Mouse (Mus musculus): ENCODE data around the gene Prss16. TPM values are rescaled to one million over a fixed set of nuclear protein-coding genes. Genes with fewer than 3 reads are reported as not detected.

Prss16 gene
- under 1 TPM; 0.28 to 0.85 TPM for polyA plus RNA-seq (2017; shearing (Covaris generic))

DNA sequence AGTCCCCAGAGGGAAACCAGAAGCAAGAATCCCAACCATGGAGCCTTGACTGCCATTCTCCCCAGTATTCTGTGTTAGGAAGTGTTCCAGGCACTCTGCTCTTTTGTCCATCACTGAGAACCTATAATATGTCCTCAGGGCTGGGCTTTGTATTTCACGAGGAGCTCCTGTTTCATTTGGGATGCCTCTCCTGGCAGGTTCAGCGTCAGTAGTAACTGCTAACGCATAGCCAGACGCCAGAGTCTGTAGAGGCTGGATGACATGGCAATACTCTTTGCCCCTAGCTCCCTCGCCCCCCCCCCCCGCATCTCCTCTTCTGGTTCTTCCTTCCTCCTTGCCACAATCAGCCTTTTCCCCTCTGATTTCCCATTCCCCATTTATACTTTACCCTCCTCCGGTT is at the start of gene Prss16:
TSS of gene Prss16 (minus strand) at position 101 of the 400 bp plus-strand sequence.

DNA sequence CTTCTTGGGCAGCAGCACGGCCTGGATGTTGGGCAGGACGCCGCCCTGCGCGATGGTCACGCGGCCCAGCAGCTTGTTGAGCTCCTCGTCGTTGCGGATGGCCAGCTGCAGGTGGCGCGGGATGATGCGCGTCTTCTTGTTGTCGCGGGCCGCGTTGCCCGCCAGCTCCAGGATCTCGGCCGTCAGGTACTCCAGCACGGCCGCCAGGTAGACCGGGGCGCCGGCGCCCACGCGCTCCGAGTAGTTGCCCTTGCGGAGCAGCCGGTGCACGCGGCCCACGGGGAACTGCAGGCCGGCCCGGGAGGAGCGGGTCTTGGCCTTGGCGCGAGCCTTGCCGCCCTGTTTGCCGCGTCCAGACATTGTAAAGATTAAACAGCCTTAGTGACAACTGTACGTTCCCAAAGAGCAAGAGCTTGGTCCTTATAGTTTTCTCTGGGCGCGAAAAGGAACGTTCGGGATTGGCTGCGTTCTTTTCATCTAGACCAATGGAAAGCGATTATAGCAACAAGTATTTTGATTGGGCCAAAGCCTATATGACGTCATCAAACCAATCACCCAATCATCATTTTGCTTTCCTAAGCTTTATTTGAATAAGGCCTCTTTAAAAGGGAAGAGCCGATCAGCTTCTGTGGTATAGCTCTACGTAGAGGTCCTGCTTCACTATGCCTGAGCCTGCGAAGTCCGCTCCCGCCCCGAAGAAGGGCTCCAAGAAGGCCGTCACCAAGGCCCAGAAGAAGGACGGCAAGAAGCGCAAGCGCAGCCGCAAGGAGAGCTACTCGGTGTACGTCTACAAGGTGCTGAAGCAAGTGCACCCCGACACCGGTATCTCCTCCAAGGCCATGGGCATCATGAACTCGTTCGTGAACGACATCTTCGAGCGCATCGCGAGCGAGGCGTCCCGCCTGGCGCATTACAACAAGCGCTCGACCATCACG is 33.3 kb upstream of the Prss16 start, which contains the start of the genes Hist1h2ag and Hist1h2bj:
TSS of gene Hist1h2ag (minus strand) at position 377 of the 935 bp plus-strand sequence.
TSS of gene Hist1h2bj (plus strand) at position 647 of the 935 bp plus-strand sequence.

GRCm38 (mm10) chr13:22041142-22041536 is 31.6 kb upstream of the Prss16 start, which contains the start of gene Hist1h4i:
Hist1h4i (minus strand) TSS chr13:22041362.

GRCm38 (mm10) chr13:22035267-22036148 is 26.0 kb upstream of the Prss16 start, which contains the start of the genes Hist1h2ah and Hist1h2bk:
Hist1h2ah (minus strand) TSS chr13:22035568.
Hist1h2bk (plus strand) TSS chr13:22035870.

DNA sequence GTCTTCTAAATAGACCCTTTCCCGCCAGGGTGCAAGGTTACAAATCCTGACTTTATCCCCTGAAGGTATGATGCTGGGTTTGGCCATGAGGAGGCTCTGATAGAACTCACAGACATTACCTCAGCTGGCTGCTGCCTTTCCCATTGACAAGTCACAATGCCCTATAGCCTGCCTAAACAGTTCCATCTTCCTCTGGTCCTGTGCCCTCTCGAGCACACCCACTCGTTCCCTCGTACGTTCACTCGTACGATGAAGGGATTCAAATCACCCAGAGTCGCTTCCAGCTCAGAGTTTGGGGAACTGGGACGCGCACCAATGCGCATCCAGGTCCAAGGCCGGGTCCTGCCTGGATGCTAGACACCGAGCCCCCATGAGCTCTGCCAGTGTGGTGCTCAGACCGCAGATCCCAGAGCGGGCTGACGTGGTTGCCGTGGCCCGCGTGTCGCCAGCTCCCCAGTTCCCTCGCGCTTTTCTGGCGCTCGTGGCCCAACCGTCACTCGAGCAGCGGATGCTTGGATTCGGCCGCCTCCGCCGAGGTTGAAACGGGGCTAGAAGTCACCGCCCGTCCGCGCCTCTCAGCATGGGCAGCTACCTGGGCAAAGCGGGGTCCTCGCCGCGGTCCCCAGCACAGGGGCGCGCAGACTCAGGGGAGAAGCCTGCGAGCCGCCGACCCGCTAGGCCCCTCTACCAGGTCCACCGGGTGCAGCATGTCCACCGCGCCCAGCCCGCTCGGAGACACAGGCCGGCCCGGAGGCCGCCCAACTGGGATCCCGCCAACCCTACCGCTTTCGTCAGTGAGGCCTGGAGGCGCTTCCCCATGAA is 28.4 kb downstream of the Prss16 start, which contains the start of gene Pom121l2:
TSS of gene Pom121l2 (plus strand) at position 214 of the 822 bp plus-strand sequence.

Other genes starting within 250 kb of the Prss16 start
- 10 to 100 TPM; 12.2 to 12.7 TPM for gene Hist1h1b, start 229.1 kb downstream of the Prss16 start, polyA plus RNA-seq (2017; shearing (Covaris generic))
- gene Hist1h3i, start 226.4 kb downstream of the Prss16 start, polyA plus RNA-seq (2017; shearing (Covaris generic)), result 1 to 10 TPM; 1.3 to 2.5 TPM
- gene Hist1h2an, start 222.5 kb downstream of the Prss16 start, polyA plus RNA-seq (2017; shearing (Covaris generic)), result 10 to 100 TPM in 1 of 2 experiments, 1 to 10 TPM in 1; 1.0 to 13.1 TPM
- 1 to 10 TPM in 1 of 2 experiments, not detected in 1; 1.5 TPM for gene Hist1h2bp, start 222.3 kb downstream of the Prss16 start, polyA plus RNA-seq (2017; shearing (Covaris generic))
- gene Hist1h2bq, start 199.5 kb downstream of the Prss16 start, polyA plus RNA-seq (2017; shearing (Covaris generic)), result 10 to 100 TPM; 10.3 to 13.9 TPM
- gene Hist1h2ao, start 199.3 kb downstream of the Prss16 start, polyA plus RNA-seq (2017; shearing (Covaris generic)), result not detected
- 10 to 100 TPM; 27.8 to 33.8 TPM for gene Hist1h4m, start 198.0 kb downstream of the Prss16 start, polyA plus RNA-seq (2017; shearing (Covaris generic))
- 10 to 100 TPM in 1 of 2 experiments, 1 to 10 TPM in 1; 6.0 to 10.8 TPM for gene Hist1h4n, start 177.5 kb downstream of the Prss16 start, polyA plus RNA-seq (2017; shearing (Covaris generic))
- 100 to 1,000 TPM; 513 to 599 TPM for gene Hist1h2ap, start 176.2 kb downstream of the Prss16 start, polyA plus RNA-seq (2017; shearing (Covaris generic))
- 10 to 100 TPM; 10.1 to 13.9 TPM for gene Hist1h2br, start 176.0 kb downstream of the Prss16 start, polyA plus RNA-seq (2017; shearing (Covaris generic))
- gene Zfp184, start 64.6 kb downstream of the Prss16 start, polyA plus RNA-seq (2017; shearing (Covaris generic)), result under 1 TPM in 1 of 2 experiments, not detected in 1; 0.09 TPM
- gene Pom121l2, start 28.5 kb downstream of the Prss16 start, polyA plus RNA-seq (2017; shearing (Covaris generic)), result not detected
- gene Hist1h2ah, start 25.8 kb upstream of the Prss16 start, polyA plus RNA-seq (2017; shearing (Covaris generic)), result not detected
- 1 to 10 TPM in 1 of 2 experiments, under 1 TPM in 1; 0.45 to 2.6 TPM for gene Hist1h2bk, start 26.1 kb upstream of the Prss16 start, polyA plus RNA-seq (2017; shearing (Covaris generic))
- 10 to 100 TPM; 12.3 to 15.6 TPM for gene Hist1h4i, start 31.6 kb upstream of the Prss16 start, polyA plus RNA-seq (2017; shearing (Covaris generic))
- gene Hist1h2ag, start 33.2 kb upstream of the Prss16 start, polyA plus RNA-seq (2017; shearing (Covaris generic)), result 10 to 100 TPM; 12.1 to 24.2 TPM
- gene Hist1h2bj, start 33.5 kb upstream of the Prss16 start, polyA plus RNA-seq (2017; shearing (Covaris generic)), result 10 to 100 TPM in 1 of 2 experiments, 1 to 10 TPM in 1; 4.8 to 10.1 TPM
- not detected for gene Vmn1r188, start 74.7 kb upstream of the Prss16 start, polyA plus RNA-seq (2017; shearing (Covaris generic))
- gene Vmn1r189, start 96.1 kb upstream of the Prss16 start, polyA plus RNA-seq (2017; shearing (Covaris generic)), result not detected
- not detected for gene Vmn1r191, start 174.2 kb upstream of the Prss16 start, polyA plus RNA-seq (2017; shearing (Covaris generic))
- not detected for gene Vmn1r192, start 181.4 kb upstream of the Prss16 start, polyA plus RNA-seq (2017; shearing (Covaris generic))
- gene Vmn1r193, start 213.4 kb upstream of the Prss16 start, polyA plus RNA-seq (2017; shearing (Covaris generic)), result under 1 TPM in 1 of 2 experiments, not detected in 1; 0.48 TPM
- gene Vmn1r194, start 234.5 kb upstream of the Prss16 start, polyA plus RNA-seq (2017; shearing (Covaris generic)), result not detected

Measured in activated CD4-positive, CD25-positive, alpha-beta regulatory T cell (primary cell).